Mouse (Mus musculus) MEL (cell line): Measurements from ENCODE around the gene Rnf114. TPM values are rescaled to one million over a fixed set of nuclear protein-coding genes. Genes with fewer than 3 reads are reported as not detected.

Source experiments
- DNase-seq: peaks from one replicate; pipeline ENCODE4 v3.0.0; 2011; ENCODE audit warnings: low read depth, low spot score
- H3K27ac ChIP-seq: 2 replicates; pipeline ENCODE4 v1.5.1; 2012; ENCODE audit warnings: low read depth, mild to moderate bottlenecking, control low read depth, low read length, moderate library complexity; ENCODE audit not compliant: control insufficient read depth
- H3K27me3 ChIP-seq, 2 experiments: fragments of 150-350 bp in 1 of 2; sonication (generic) in 1 of 2; 2 replicates each; pipeline ENCODE4 v1.6.1; 2012; ENCODE audit warnings: low read length in 2 of 2, mild to moderate bottlenecking in 2 of 2, improper control_type of control experiment in 1 of 2, moderate library complexity in 1 of 2; ENCODE audit not compliant: insufficient read depth in 2 of 2, control insufficient read depth in 1 of 2
- H3K36me3 ChIP-seq, 2 experiments: 2 replicates each; pipeline ENCODE4 v1.6.1; 2012 to 2014; ENCODE audit warnings: low read length in 2 of 2, improper control_type of control experiment in 1 of 2, inconsistent platforms in 1 of 2, mild to moderate bottlenecking in 1 of 2; ENCODE audit not compliant: insufficient read depth in 2 of 2, control insufficient read depth in 1 of 2
- H3K4me1 ChIP-seq, 2 experiments: fragments of 150-350 bp in 1 of 2; sonication (generic) in 1 of 2; 2 replicates each; pipeline ENCODE4 v1.6.1; 2012; ENCODE audit warnings: low read length in 2 of 2, improper control_type of control experiment in 1 of 2, mild to moderate bottlenecking in 1 of 2; ENCODE audit not compliant: insufficient read depth in 2 of 2, control insufficient read depth in 1 of 2
- H3K4me3 ChIP-seq, 2 experiments: fragments of 150-350 bp in 1 of 2; sonication (generic) in 1 of 2; 2 replicates each; pipeline ENCODE4 v1.5.1; 2012; ENCODE audit warnings: low read depth in 2 of 2, low read length in 2 of 2, mild to moderate bottlenecking in 2 of 2, moderate library complexity in 2 of 2, control low read depth in 1 of 2, improper control_type of control experiment in 1 of 2; ENCODE audit not compliant: control insufficient read depth in 1 of 2, insufficient read depth in 1 of 2
- H3K79me2 ChIP-seq: 2 replicates; pipeline ENCODE4 v1.6.1; 2012; ENCODE audit warnings: mild to moderate bottlenecking, low read length, moderate library complexity; ENCODE audit not compliant: control insufficient read depth, poor library complexity, insufficient read depth
- H3K9ac ChIP-seq: 2 replicates; pipeline ENCODE4 v1.6.1; 2012; ENCODE audit warnings: low read depth, mild to moderate bottlenecking, control low read depth, low read length, moderate library complexity; ENCODE audit not compliant: control insufficient read depth, poor library complexity, severe bottlenecking
- H3K9me3 ChIP-seq: fragments of 150-350 bp; sonication (generic); replicated peaks from 2 replicates; pipeline ENCODE4 v1.6.1; 2012; ENCODE audit warnings: mild to moderate bottlenecking, low read length, improper control_type of control experiment, moderate library complexity; ENCODE audit not compliant: insufficient read depth
- BHLHE40 ChIP-seq: IDR thresholded peaks from 2 replicates; pipeline ENCODE4 v1.6.1; 2012; ENCODE audit warnings: low read depth, mild to moderate bottlenecking, inconsistent platforms, low read length, improper control_type of control experiment, borderline replicate concordance
- CHD1 ChIP-seq: IDR thresholded peaks from 2 replicates; pipeline ENCODE4 v1.6.1; 2012; ENCODE audit warnings: low read depth, mild to moderate bottlenecking, inconsistent platforms, low read length, improper control_type of control experiment
- CHD2 ChIP-seq: IDR thresholded peaks from 2 replicates; pipeline ENCODE4 v1.6.1; 2011; ENCODE audit warnings: low read length, improper control_type of control experiment
- ETS1 ChIP-seq: IDR thresholded peaks from 2 replicates; pipeline ENCODE4 v1.6.1; 2012; ENCODE audit warnings: low read depth, mild to moderate bottlenecking, inconsistent platforms, low read length, improper control_type of control experiment, moderate library complexity
- GABPA ChIP-seq: IDR thresholded peaks from 2 replicates; pipeline ENCODE4 v1.6.1; 2012; ENCODE audit warnings: low read depth, mild to moderate bottlenecking, inconsistent platforms, low read length, improper control_type of control experiment, moderate library complexity
- GATA1 ChIP-seq: IDR thresholded peaks from 2 replicates; pipeline ENCODE4 v1.6.1; 2011; ENCODE audit warnings: low read depth, low read length, improper control_type of control experiment
- KAT2A ChIP-seq: conservative IDR thresholded peaks from 2 replicates; pipeline ENCODE4 v1.6.1; 2012; ENCODE audit warnings: low read depth, low read length, improper control_type of control experiment, inconsistent platforms
- MAFK ChIP-seq: IDR thresholded peaks from 2 replicates; pipeline ENCODE4 v1.6.1; 2011; ENCODE audit warnings: low read depth, mild to moderate bottlenecking, low read length, improper control_type of control experiment, borderline replicate concordance
- MAX ChIP-seq: IDR thresholded peaks from 2 replicates; pipeline ENCODE4 v1.6.1; 2011; ENCODE audit warnings: low read length, improper control_type of control experiment
- MAZ ChIP-seq: IDR thresholded peaks from 2 replicates; pipeline ENCODE4 v1.6.1; 2012; ENCODE audit warnings: low read depth, mild to moderate bottlenecking, inconsistent platforms, low read length, improper control_type of control experiment
- MXI1 ChIP-seq: IDR thresholded peaks from 2 replicates; pipeline ENCODE4 v1.6.1; 2011; ENCODE audit warnings: mild to moderate bottlenecking, low read depth, low read length, improper control_type of control experiment
- MYC ChIP-seq: IDR thresholded peaks from 2 replicates; pipeline ENCODE4 v1.6.1; 2011; ENCODE audit warnings: low read depth, mild to moderate bottlenecking, low read length, improper control_type of control experiment, moderate library complexity
- NRF1 ChIP-seq: IDR thresholded peaks from 2 replicates; pipeline ENCODE4 v1.6.1; 2014; ENCODE audit warnings: low read depth, mild to moderate bottlenecking, inconsistent platforms, low read length, improper control_type of control experiment, moderate library complexity; ENCODE audit not compliant: poor library complexity, insufficient read depth, severe bottlenecking
- POLR2A ChIP-seq, 2 experiments: IDR thresholded peaks; 2 replicates each; pipeline ENCODE4 v1.6.1; 2011 to 2012; ENCODE audit warnings: low read length in 2 of 2, mild to moderate bottlenecking in 2 of 2, control low read depth in 1 of 2, improper control_type of control experiment in 1 of 2, low read depth in 1 of 2, moderate library complexity in 1 of 2; ENCODE audit not compliant: control insufficient read depth in 1 of 2, insufficient read depth in 1 of 2, poor library complexity in 1 of 2
- POLR2AphosphoS2 ChIP-seq: IDR thresholded peaks from 2 replicates; pipeline ENCODE4 v1.6.1; 2011; ENCODE audit warnings: low read length, improper control_type of control experiment
- RAD21 ChIP-seq: IDR thresholded peaks from 2 replicates; pipeline ENCODE4 v1.6.1; 2011; ENCODE audit warnings: mild to moderate bottlenecking, low read depth, low read length, improper control_type of control experiment
- SMC3 ChIP-seq: IDR thresholded peaks from 2 replicates; pipeline ENCODE4 v1.6.1; 2011; ENCODE audit warnings: low read depth, low read length, improper control_type of control experiment
- TAL1 ChIP-seq: IDR thresholded peaks from 2 replicates; pipeline ENCODE4 v1.6.1; 2012; ENCODE audit warnings: mild to moderate bottlenecking, inconsistent platforms, low read length, moderate library complexity, mixed read lengths
- TBP ChIP-seq: IDR thresholded peaks from 2 replicates; pipeline ENCODE4 v1.8.0; 2011; ENCODE audit warnings: low read depth, low read length, improper control_type of control experiment
- USF1 ChIP-seq: IDR thresholded peaks from 2 replicates; pipeline ENCODE4 v1.6.1; 2014; ENCODE audit warnings: low read depth, mild to moderate bottlenecking, inconsistent platforms, low read length, improper control_type of control experiment, moderate library complexity
- ZMIZ1 ChIP-seq: IDR thresholded peaks from 2 replicates; pipeline ENCODE4 v1.6.1; 2012; ENCODE audit warnings: low read depth, mild to moderate bottlenecking, inconsistent platforms, low read length, improper control_type of control experiment, moderate library complexity
- ZNF384 ChIP-seq: IDR thresholded peaks from 2 replicates; pipeline ENCODE4 v1.6.1; 2012; ENCODE audit warnings: low read depth, mild to moderate bottlenecking, inconsistent platforms, low read length, improper control_type of control experiment
- polyA plus RNA-seq, 2 experiments: library from polyadenylated mRNA; stranded (reverse) in 1 of 2; unstranded in 1 of 2; fragments of >175 nt in 1 of 2; fragments of >200 nt in 1 of 2; gene quantifications; 2 replicates each; pipeline versions ENCODE4 v1.2.1 to v1.2.4; 2012; ENCODE audit warnings: low replicate concordance in 2 of 2, low read depth in 1 of 2; ENCODE audit not compliant: insufficient read length in 2 of 2, insufficient read depth in 1 of 2, missing spikeins in 1 of 2
- total RNA-seq: library from RNA; depleted of rRNA; stranded (reverse); fragments of 300-350 nt; gene quantifications from 2 replicates; pipeline ENCODE4 v1.2.3, GENCODE M21; 2012

Gene Rnf114
- total and polyA plus RNA-seq, 3 experiments = 44.0 to 49.2 TPM; not detected in 1

DNA sequence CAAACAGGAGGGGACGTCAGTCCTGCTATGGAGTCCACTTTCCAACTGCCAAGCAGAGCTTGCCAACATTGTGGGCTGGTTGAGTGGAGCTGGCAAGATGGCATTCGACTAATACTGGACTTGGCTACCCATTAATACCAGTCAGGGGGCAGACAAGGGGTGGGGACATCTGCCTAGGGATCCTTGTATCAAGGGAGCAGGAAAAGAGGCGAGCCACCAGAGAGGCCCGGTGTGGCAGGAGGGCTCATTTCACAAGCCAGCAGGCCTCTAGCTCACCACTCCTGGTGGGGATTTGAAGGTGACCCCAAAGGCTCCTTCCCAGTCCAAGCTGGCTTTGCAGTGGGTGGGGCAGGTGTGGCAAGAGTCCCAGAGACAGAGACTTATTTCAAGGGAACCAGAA, 9.8 kb upstream of the Rnf114 start:
- H3K36me3 ChIP-seq = no peaks in the 10 kb centered on the region; a peak in 1 of 4 replicates
- no peaks in the 10 kb centered on the region for H3K4me1 ChIP-seq
- H3K9me3 ChIP-seq = no peaks in the 10 kb centered on the region
- H3K27me3 ChIP-seq = no peaks in the 10 kb centered on the region
- no peak for DNase-seq
- peaks cover 25% of the 10 kb centered on the region for H3K79me2 ChIP-seq
- H3K27ac ChIP-seq = no peak overlapping the region
- no peak overlapping the region for H3K4me3 ChIP-seq
- H3K9ac ChIP-seq = no peak overlapping the region
- no peak for TF ChIP-seq MAX
- no peak for TF ChIP-seq GABPA
- TF ChIP-seq POLR2AphosphoS2 = no peak
- no peak for TF ChIP-seq MXI1

GRCm38 (mm10) chr2:167483081-167483826, 9.2 kb upstream of the Rnf114 start:
- H3K9ac ChIP-seq = no peak overlapping the region
- no peak overlapping the region for H3K27ac ChIP-seq
- H3K27me3 ChIP-seq = no peaks in the 10 kb centered on the region
- DNase-seq = no peak
- H3K4me3 ChIP-seq = no peak overlapping the region
- H3K79me2 ChIP-seq = peaks cover 28% of the 10 kb centered on the region
- TF ChIP-seq MAZ = no peak
- no peak for TF ChIP-seq CHD2
- TF ChIP-seq POLR2A (IDR thresholded peaks at IDR 0.05; ENCODE audit: control insufficient read depth in 1 of 2, insufficient read depth in 1 of 2, low read depth in 1 of 2, low read length in 2 of 2, poor library complexity in 1 of 2) = no peak
- no peak for TF ChIP-seq BHLHE40
- TF ChIP-seq KAT2A = no peak
- H3K36me3 ChIP-seq = no peaks in the 10 kb centered on the region; a peak in 1 of 4 replicates
- no peaks in the 10 kb centered on the region for H3K9me3 ChIP-seq
- no peaks in the 10 kb centered on the region for H3K4me1 ChIP-seq

- H3K9ac ChIP-seq = no peak overlapping the region
- no peak overlapping the region for H3K27ac ChIP-seq
- H3K4me3 ChIP-seq = no peak overlapping the region
- H3K9me3 ChIP-seq = no peaks in the 10 kb centered on the region
- peaks cover 33% of the 10 kb centered on the region for H3K79me2 ChIP-seq
- TF ChIP-seq ETS1 (no peak), TAL1 (no peak), GATA1 (no peak), KAT2A (no peak), ZNF384 (no peak), ZMIZ1 (no peak), CHD1 (no peak), TBP (no peak), POLR2A (IDR thresholded peaks at IDR 0.05; ENCODE audit: control insufficient read depth in 1 of 2, insufficient read depth in 1 of 2, low read depth in 1 of 2, low read length in 2 of 2, poor library complexity in 1 of 2) (no peak), NRF1 (no peak), MAFK (no peak), USF1 (no peak), SMC3 (no peak), MYC (no peak), RAD21 (no peak)
- TF ChIP-seq, all 39 proteins: peak for 0
- DNase-seq = no peak
- Histone ChIP-seq H3K36me3 (peaks cover 0 to under 1% of the 10 kb centered on the region in 2 experiments; a peak in 2 of 4 replicates), H3K4me1 (no peaks in the 10 kb centered on the region), H3K27me3 (no peaks in the 10 kb centered on the region)
These were observed 8.5 kb upstream of the Rnf114 start for GRCm38 (mm10) chr2:167483827-167484410.
